Mouse (Mus musculus): ENCODE data around the gene Rps21. TPM values are rescaled to one million over a fixed set of nuclear protein-coding genes. Genes with fewer than 3 reads are reported as not detected.
A peak's percentile ranks its signal among the peaks of the same experiment; 100 is the strongest.

The Rps21 gene
- total RNA-seq, 2 experiments from 2014 or later = 551 to 611 TPM

- no peak for DNase-seq (ENCODE audit: extremely low spot score in 1 of 2, low spot score in 2 of 2)
- intact Hi-C loops (cut with DNase I) = no loop called here
Observed at GRCm38 (mm10) chr2:180306009-180306408, 48.8 kb downstream of the Rps21 start.

- peak; percentile 14 to 33 for DNase-seq (ENCODE audit: extremely low spot score in 1 of 2, low spot score in 2 of 2)
- intact Hi-C loops (cut with DNase I) = no loop called here
Observed at GRCm38 (mm10) chr2:180306423-180307168, 49.4 kb downstream of the Rps21 start.

- no peak for DNase-seq (ENCODE audit: extremely low spot score in 1 of 2, low spot score in 2 of 2)
- intact Hi-C loops (cut with DNase I) = no loop called here
Observed at GRCm38 (mm10) chr2:180307680-180308079, 50.5 kb downstream of the Rps21 start.

Small RNA genes within 50 kb of the gene (microRNA-seq; reads per million reads assigned to microRNA genes)
- not detected for gene Mir3091

Other genes with a start within 250 kb of the Rps21 start
- gene Lsm14b, start 232.4 kb upstream of the Rps21 start, total RNA-seq (2021) = 100 to 1,000 TPM; 142 to 143 TPM
- gene Psma7, start 214.9 kb upstream of the Rps21 start, total RNA-seq (2021) = 100 to 1,000 TPM; 214 to 221 TPM
- 10 to 100 TPM; 35.8 to 37.3 TPM for gene Ss18l1, start 214.9 kb upstream of the Rps21 start, total RNA-seq (2021)
- 10 to 100 TPM; 16.2 to 17.5 TPM for gene Mtg2, start 186.8 kb upstream of the Rps21 start, total RNA-seq (2021)
- 10 to 100 TPM; 35.9 to 42.1 TPM for gene Hrh3, start 152.9 kb upstream of the Rps21 start, total RNA-seq (2021)
- gene Osbpl2, start 138.1 kb upstream of the Rps21 start, total RNA-seq (2021) = 10 to 100 TPM; 54.1 to 58.4 TPM
- 100 to 1,000 TPM; 111 to 112 TPM for gene Adrm1, start 85.9 kb upstream of the Rps21 start, total RNA-seq (2021)
- gene Lama5, start 31.5 kb upstream of the Rps21 start, total RNA-seq (2021) = 1 to 10 TPM; 7.1 to 9.4 TPM
- 10 to 100 TPM; 37.6 TPM for gene Cables2, start 16.1 kb downstream of the Rps21 start, total RNA-seq (2021)
- gene Rbbp8nl, start 32.5 kb downstream of the Rps21 start, total RNA-seq (2021) = not detected
- gene Gata5, start 77.3 kb downstream of the Rps21 start, total RNA-seq (2021) = not detected
- 1 to 10 TPM; 1.5 TPM for gene Slco4a1, start 198.9 kb downstream of the Rps21 start, total RNA-seq (2021)
- gene Ntsr1, start 242.6 kb downstream of the Rps21 start, total RNA-seq (2021) = 10 to 100 TPM; 27.3 to 29.2 TPM

All from left cerebral cortex, postnatal 10 days (tissue).